Mouse (Mus musculus) ES-E14 (cell line): ENCODE data around the gene Rabgap1l. TPM values are rescaled to one million over a fixed set of nuclear protein-coding genes. Genes with fewer than 3 reads are reported as not detected.

Experiments
- DNase-seq: peaks from one replicate; pipeline ENCODE4 v3.0.0-alpha.2; 2013; ENCODE audit warnings: low read depth, low spot score
- H3K27ac ChIP-seq: 2 replicates; pipeline ENCODE4 v1.5.1; 2012; ENCODE audit warnings: low read depth, mild to moderate bottlenecking, low read length, moderate library complexity, mixed read lengths; ENCODE audit not compliant: poor library complexity, insufficient read depth, severe bottlenecking
- H3K36me3 ChIP-seq: 2 replicates; pipeline ENCODE4 v1.6.1; 2012; ENCODE audit warnings: mild to moderate bottlenecking, low read length, moderate library complexity, mixed read lengths; ENCODE audit not compliant: control insufficient read depth, poor library complexity, insufficient read depth, severe bottlenecking
- H3K4me1 ChIP-seq, 2 experiments: fragments of 150-350 bp in 1 of 2; sonication (generic) in 1 of 2; 2 replicates each; pipeline ENCODE4 v1.6.1; 2012; ENCODE audit warnings: low read length in 2 of 2, mild to moderate bottlenecking in 1 of 2, mixed read lengths in 1 of 2; ENCODE audit not compliant: control insufficient read depth in 2 of 2, insufficient read depth in 2 of 2, poor library complexity in 1 of 2
- H3K4me3 ChIP-seq, 2 experiments: fragments of 150-350 bp in 1 of 2; sonication (generic) in 1 of 2; 2 replicates each; pipeline ENCODE4 v1.5.1; 2012; ENCODE audit warnings: low read length in 2 of 2, low read depth in 1 of 2, mild to moderate bottlenecking in 1 of 2, mixed read lengths in 1 of 2; ENCODE audit not compliant: insufficient read depth in 1 of 2, poor library complexity in 1 of 2, severe bottlenecking in 1 of 2
- H3K9ac ChIP-seq: 2 replicates; pipeline ENCODE4 v1.6.1; 2012; ENCODE audit warnings: low read depth, mild to moderate bottlenecking, low read length, mixed read lengths; ENCODE audit not compliant: poor library complexity, insufficient read depth, severe bottlenecking
- H3K9me3 ChIP-seq: fragments of 150-350 bp; sonication (generic); 2 replicates; pipeline ENCODE4 v1.6.1; 2012; ENCODE audit warnings: low read depth, mild to moderate bottlenecking, low read length; ENCODE audit not compliant: control insufficient read depth, insufficient read depth
- CHD2 ChIP-seq: IDR thresholded peaks from 2 replicates; pipeline ENCODE4 v1.6.1; 2014; ENCODE audit warnings: mild to moderate bottlenecking, low read depth, low read length, inconsistent platforms
- HCFC1 ChIP-seq: IDR thresholded peaks from 2 replicates; pipeline ENCODE4 v1.6.1; 2012; ENCODE audit warnings: low read length, inconsistent platforms, borderline replicate concordance; ENCODE audit not compliant: insufficient read depth
- MAFK ChIP-seq: IDR thresholded peaks from 2 replicates; pipeline ENCODE4 v1.6.1; 2014; ENCODE audit warnings: mild to moderate bottlenecking, low read depth, low read length, inconsistent platforms; ENCODE audit not compliant: insufficient read depth
- ZC3H11A ChIP-seq: IDR thresholded peaks from 2 replicates; pipeline ENCODE4 v1.6.1; 2012; ENCODE audit warnings: low read depth, mild to moderate bottlenecking, inconsistent platforms, low read length, borderline replicate concordance
- ZNF384 ChIP-seq: IDR thresholded peaks from 2 replicates; pipeline ENCODE4 v1.6.1; 2012; ENCODE audit warnings: low read depth, low read length, inconsistent platforms
- in situ Hi-C, 2 experiments: fragments of 600-800 bp; cut with MboI; formaldehyde crosslinking; loops; one replicate each; pipeline ENCODE4 v1.15.1; 2025; ENCODE audit warnings: low sequenced_read_pairs in 2 of 2, inconsistent platforms in 1 of 2; ENCODE audit not compliant: unreplicated experiment in 2 of 2
- total RNA-seq: library from RNA; depleted of rRNA; stranded (reverse); fragments of 300-350 nt; gene quantifications from 2 replicates; pipeline ENCODE4 v1.2.3, GENCODE M21; 2012

Rabgap1l gene
- total RNA-seq, 1 experiment: 10.3 TPM

DNA sequence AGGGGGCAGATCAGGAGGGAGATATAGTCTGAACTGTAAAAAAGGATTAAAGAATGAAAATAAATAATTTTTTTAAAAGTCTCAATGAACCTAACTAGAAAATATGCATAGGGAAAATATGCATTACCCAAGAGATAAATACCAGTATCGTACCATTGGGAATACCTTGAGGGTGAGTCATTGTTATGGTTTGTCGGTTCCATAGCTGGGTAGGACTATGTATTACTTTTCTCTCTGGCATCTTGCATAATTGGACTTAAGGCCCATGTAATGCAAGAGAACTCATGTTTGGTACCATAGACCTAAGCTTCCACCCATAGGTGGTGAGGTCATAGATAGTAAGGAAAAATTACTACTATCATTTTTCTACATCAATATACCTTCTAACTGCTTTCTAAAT, 88.4 kb downstream of the Rabgap1l start:
- Histone ChIP-seq H3K4me1 (no peaks in the 10 kb centered on the region), H3K36me3 (no peaks in the 10 kb centered on the region), H3K4me3 (no peak overlapping the region), H3K27ac (no peak overlapping the region), H3K9ac (no peak overlapping the region), H3K9me3 (no peaks in the 10 kb centered on the region)
- in situ Hi-C loops: loop anchor here in 1 of 2 experiments (25.0 kb wide), 2 partner anchors 142 to 292 kb away; no protein-coding TSS in a partner anchor
- TF ChIP-seq CHD2 (no peak), ZC3H11A (no peak)
- DNase-seq: no peak

DNA sequence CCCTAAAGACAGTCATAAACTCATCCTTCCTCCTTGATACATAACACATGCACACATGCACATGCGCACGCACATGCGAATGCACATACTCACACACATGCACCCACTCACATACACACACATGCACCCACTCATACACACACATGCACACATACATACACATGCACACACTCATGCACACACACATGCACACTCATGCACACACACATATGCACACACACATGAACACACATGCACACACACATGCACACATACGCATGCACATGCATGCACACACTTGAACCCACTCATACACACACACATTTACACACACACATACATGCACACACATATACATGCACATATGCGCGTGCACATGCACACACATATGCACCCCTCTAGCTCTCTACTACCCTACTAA, 89.2 kb downstream of the Rabgap1l start:
- H3K9me3 ChIP-seq: no peaks in the 10 kb centered on the region
- H3K9ac ChIP-seq: no peak overlapping the region
- TF ChIP-seq ZNF384: no peak
- no peak for TF ChIP-seq ZC3H11A
- TF ChIP-seq MAFK: no peak
- TF ChIP-seq CHD2: no peak
- TF ChIP-seq HCFC1: no peak
- no peak overlapping the region for H3K27ac ChIP-seq
- DNase-seq: no peak
- H3K36me3 ChIP-seq: no peaks in the 10 kb centered on the region
- H3K4me1 ChIP-seq: no peaks in the 10 kb centered on the region
- in situ Hi-C loops: loop anchor here in 1 of 2 experiments (25.0 kb wide), 2 partner anchors 142 to 292 kb away; no protein-coding TSS in a partner anchor
- H3K4me3 ChIP-seq: no peak overlapping the region

DNA sequence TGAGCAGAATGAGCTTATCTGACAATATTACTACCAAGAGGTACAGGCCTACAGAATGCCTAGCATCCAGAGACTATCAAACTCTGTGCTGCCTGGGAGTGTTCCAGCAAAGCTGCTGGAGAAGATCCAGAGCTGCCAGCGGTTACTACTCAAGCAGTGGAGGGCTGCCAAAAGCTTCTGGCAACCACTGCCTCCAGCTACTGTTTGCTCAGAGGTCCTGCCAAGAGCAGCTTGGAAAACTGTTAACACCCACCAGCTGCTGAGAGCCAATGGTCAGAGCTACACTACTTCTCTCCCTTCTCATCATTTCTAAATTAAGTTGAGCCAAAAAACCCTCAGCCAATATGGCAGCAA, 99.9 kb downstream of the Rabgap1l start:
- H3K4me3 ChIP-seq: no peak overlapping the region
- H3K27ac ChIP-seq: no peak overlapping the region
- no peaks in the 10 kb centered on the region for H3K36me3 ChIP-seq
- no peaks in the 10 kb centered on the region for H3K9me3 ChIP-seq
- DNase-seq: no peak
- TF ChIP-seq ZC3H11A (no peak), ZNF384 (no peak), HCFC1 (no peak), MAFK (no peak), CHD2 (no peak)
- H3K9ac ChIP-seq: no peak overlapping the region
- in situ Hi-C loops: no loop called here
- H3K4me1 ChIP-seq: no peaks in the 10 kb centered on the region

DNA sequence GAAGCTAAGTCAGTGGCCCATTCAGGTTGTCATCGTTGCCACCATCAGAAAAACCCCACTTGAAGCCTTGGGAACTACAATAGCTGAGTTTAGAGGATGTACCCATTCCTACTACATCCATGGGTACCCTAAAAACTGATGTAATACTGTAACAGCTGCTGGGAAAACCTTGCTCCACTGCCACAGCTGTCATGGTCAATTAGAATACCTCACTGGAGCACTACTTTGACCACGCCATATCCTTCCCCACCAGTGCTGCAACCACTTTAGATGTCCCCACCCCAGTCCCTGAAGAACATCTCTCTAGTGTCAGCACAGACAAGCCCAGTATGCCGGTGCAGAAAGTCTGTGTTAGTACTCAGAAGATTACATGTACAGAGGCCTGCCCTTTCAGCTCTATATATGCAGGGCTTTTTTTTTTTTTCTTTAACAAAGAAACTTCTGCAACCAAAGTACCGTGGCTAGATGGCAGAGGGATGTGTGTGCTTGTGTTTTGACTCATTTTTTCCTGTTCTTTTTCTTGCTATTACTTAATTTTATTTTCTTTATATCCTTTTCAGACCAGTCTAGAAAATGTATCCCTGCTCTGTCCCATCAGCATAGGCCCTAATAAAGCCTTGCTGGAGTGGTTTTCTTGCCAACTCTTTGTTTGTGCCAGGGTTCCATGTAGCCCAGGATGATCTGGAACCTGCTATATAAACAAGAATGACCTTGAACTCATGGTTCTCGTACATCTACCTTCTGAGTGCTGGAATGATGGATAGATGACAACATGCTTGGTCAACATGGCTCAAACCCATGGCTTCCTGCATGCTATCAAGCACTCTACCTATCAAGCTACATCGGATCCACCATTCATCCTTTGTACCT, 100.6 kb downstream of the Rabgap1l start:
- in situ Hi-C loops: no loop called here
- H3K4me3 ChIP-seq: no peak overlapping the region

DNA sequence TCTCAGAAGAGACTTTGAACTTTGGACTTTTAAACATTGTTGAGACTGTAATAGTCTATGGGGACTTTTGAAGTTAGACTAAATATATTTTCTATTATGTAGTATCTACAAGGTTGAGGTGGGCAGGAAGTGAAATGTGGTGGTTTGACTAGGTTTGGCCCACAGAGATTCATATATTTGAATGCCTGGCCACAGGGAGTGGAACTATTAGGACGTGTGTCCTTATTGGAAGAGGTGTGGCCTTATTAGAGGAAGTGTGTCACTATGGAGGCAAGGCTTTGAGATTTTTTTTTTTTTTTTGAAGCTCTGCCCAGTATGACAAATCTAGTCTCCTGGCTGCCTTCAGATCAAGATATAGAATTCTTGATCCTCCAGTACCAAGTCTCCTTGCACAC, 101.8 kb downstream of the Rabgap1l start:
- no peak overlapping the region for H3K27ac ChIP-seq
- no peak overlapping the region for H3K9ac ChIP-seq
- no peaks in the 10 kb centered on the region for H3K9me3 ChIP-seq
- TF ChIP-seq CHD2: no peak
- TF ChIP-seq HCFC1: no peak
- H3K4me1 ChIP-seq: no peaks in the 10 kb centered on the region
- DNase-seq: no peak
- H3K4me3 ChIP-seq: no peak overlapping the region
- H3K36me3 ChIP-seq: no peaks in the 10 kb centered on the region
- in situ Hi-C loops: no loop called here

More for the DNA sequence above, 100.6 kb downstream of the Rabgap1l start:
- no peak overlapping the region for H3K9ac ChIP-seq
- H3K27ac ChIP-seq: no peak overlapping the region
- no peaks in the 10 kb centered on the region for H3K36me3 ChIP-seq
- no peaks in the 10 kb centered on the region for H3K9me3 ChIP-seq
- TF ChIP-seq ZC3H11A (no peak), HCFC1 (no peak)
- no peaks in the 10 kb centered on the region for H3K4me1 ChIP-seq
- no peak for DNase-seq
